Mouse (Mus musculus) myocyte (in vitro differentiated cells): ENCODE data around the gene Ssr4. TPM values are rescaled to one million over a fixed set of nuclear protein-coding genes. Genes with fewer than 3 reads are reported as not detected.

Experiments used
- H3K27me3 ChIP-seq: one replicate; pipeline ENCODE4 v1.6.1; 2011; ENCODE audit not compliant: control insufficient read depth, insufficient read depth, insufficient read length
- H3K36me3 ChIP-seq: one replicate; pipeline ENCODE4 v1.6.1; 2011; ENCODE audit not compliant: control insufficient read depth, insufficient read depth
- H3K4me2 ChIP-seq: one replicate; pipeline ENCODE4 v1.6.1; 2011; ENCODE audit warnings: low read depth, control low read depth
- H3K4me3 ChIP-seq: one replicate; pipeline ENCODE4 v1.5.1; 2011; ENCODE audit warnings: mild to moderate bottlenecking, control low read depth, moderate library complexity
- H3K79me2 ChIP-seq: one replicate; pipeline ENCODE4 v1.6.1; 2011; ENCODE audit not compliant: control insufficient read depth, insufficient read depth
- H3ac ChIP-seq: one replicate; pipeline ENCODE4 v1.6.1; 2011; ENCODE audit not compliant: control insufficient read depth, insufficient read length
- CEBPB ChIP-seq: IDR thresholded peaks from 2 replicates; pipeline ENCODE4 v1.6.1; 2011; ENCODE audit warnings: mild to moderate bottlenecking, moderate library complexity; ENCODE audit not compliant: poor library complexity, insufficient read depth, severe bottlenecking
- E2F4 ChIP-seq: IDR thresholded peaks from one replicate; pipeline ENCODE4 v1.6.1; 2011; ENCODE audit warnings: mild to moderate bottlenecking, control low read depth, moderate library complexity; ENCODE audit not compliant: insufficient read depth
- MAX ChIP-seq: IDR thresholded peaks from one replicate; pipeline ENCODE4 v1.6.1; 2011; ENCODE audit warnings: low read depth, mild to moderate bottlenecking, control low read depth
- MYOD1 ChIP-seq, 3 experiments: IDR thresholded peaks; one replicate each; pipeline ENCODE4 v1.6.1; 2011; ENCODE audit warnings: control low read depth in 2 of 3, low read depth in 2 of 3, mild to moderate bottlenecking in 2 of 3, moderate library complexity in 1 of 3; ENCODE audit not compliant: insufficient read length in 2 of 3, control insufficient read depth in 1 of 3
- MYOG ChIP-seq, 3 experiments: IDR thresholded peaks; one replicate each; pipeline ENCODE4 v1.6.1; 2011; ENCODE audit warnings: control low read depth in 2 of 3, low read depth in 2 of 3, mild to moderate bottlenecking in 2 of 3; ENCODE audit not compliant: insufficient read length in 2 of 3, control insufficient read depth in 1 of 3, insufficient read depth in 1 of 3
- POLR2A ChIP-seq: IDR thresholded peaks from one replicate; pipeline ENCODE4 v1.6.1; 2011; ENCODE audit warnings: low read depth, mild to moderate bottlenecking, control low read depth, moderate library complexity; ENCODE audit not compliant: insufficient read length
- POLR2AphosphoS2 ChIP-seq: IDR thresholded peaks from one replicate; pipeline ENCODE4 v1.6.1; 2011; ENCODE audit warnings: low read depth, control low read depth; ENCODE audit not compliant: insufficient read length
- REST ChIP-seq: IDR thresholded peaks from one replicate; pipeline ENCODE4 v1.6.1; 2011; ENCODE audit warnings: mild to moderate bottlenecking, control low read depth, moderate library complexity; ENCODE audit not compliant: insufficient read depth, insufficient read length
- SRF ChIP-seq: IDR thresholded peaks from one replicate; pipeline ENCODE4 v1.6.1; 2011; ENCODE audit warnings: low read depth; ENCODE audit not compliant: control insufficient read depth, insufficient read length
- TCF12 ChIP-seq: IDR thresholded peaks from one replicate; pipeline ENCODE4 v1.6.1; 2011; ENCODE audit warnings: mild to moderate bottlenecking, control low read depth; ENCODE audit not compliant: poor library complexity, insufficient read depth, severe bottlenecking
- TCF3 ChIP-seq: IDR thresholded peaks from one replicate; pipeline ENCODE4 v1.6.1; 2011; ENCODE audit warnings: low read depth, control low read depth; ENCODE audit not compliant: insufficient read length
- USF1 ChIP-seq: IDR thresholded peaks from one replicate; pipeline ENCODE4 v1.6.1; 2011; ENCODE audit warnings: low read depth, mild to moderate bottlenecking, control low read depth, moderate library complexity
- polyA plus RNA-seq: library from polyadenylated mRNA; unstranded; fragments of >200 nt; fragmentation: generic; extraction: Trizol; gene quantifications from one replicate; pipeline ENCODE4 v1.2.1, GENCODE M21; 2012; ENCODE audit warnings: missing spikeins

Gene Ssr4
- polyA plus RNA-seq, 1 experiment: 224 TPM

- TF ChIP-seq MYOG (IDR thresholded peaks at IDR 0.05; ENCODE audit: control insufficient read depth in 1 of 3, insufficient read depth in 1 of 3, insufficient read length in 2 of 3, low read depth in 2 of 3) (no peak), E2F4 (no peak), POLR2AphosphoS2 (no peak), TCF3 (no peak), MAX (no peak), CEBPB (no peak), SRF (no peak), TCF12 (no peak), REST (no peak), POLR2A (no peak)
- Histone ChIP-seq H3K4me2 (no peak overlapping the region), H3K27me3 (no peaks in the 10 kb centered on the region), H3K36me3 (no peaks in the 10 kb centered on the region), H3K79me2 (no peaks in the 10 kb centered on the region), H3ac (no peak overlapping the region), H3K4me3 (no peak overlapping the region)
Observed at GRCm38 (mm10) chrX:73748977-73749376, 37.9 kb upstream of the Ssr4 start.

- TF ChIP-seq POLR2A: no peak
- TF ChIP-seq MYOD1 (IDR thresholded peaks at IDR 0.05; ENCODE audit: control insufficient read depth in 1 of 3, insufficient read length in 2 of 3, low read depth in 2 of 3): peak; percentile 48 to 94 (median 83)
- TF ChIP-seq MYOG (IDR thresholded peaks at IDR 0.05; ENCODE audit: control insufficient read depth in 1 of 3, insufficient read depth in 1 of 3, insufficient read length in 2 of 3, low read depth in 2 of 3): peak in 1 of 3 experiments; percentile 47
- H3K4me3 ChIP-seq: no peak within 1 kb of the TSS
- H3K36me3 ChIP-seq: no peaks in the 10 kb centered on the region
- H3ac ChIP-seq: no peak within 1 kb of the TSS
- H3K27me3 ChIP-seq: no peaks in the 10 kb centered on the region
- H3K79me2 ChIP-seq: no peaks in the 10 kb centered on the region
- H3K4me2 ChIP-seq: no peak within 1 kb of the TSS
Observed at GRCm38 (mm10) chrX:73756334-73757140, 30.3 kb upstream of the Ssr4 start, which contains the start of gene Plxnb3. Gene Plxnb3 (plus strand): TSS chrX:73757090.

- TF ChIP-seq MYOG (IDR thresholded peaks at IDR 0.05; ENCODE audit: control insufficient read depth in 1 of 3, insufficient read depth in 1 of 3, insufficient read length in 2 of 3, low read depth in 2 of 3) (no peak), SRF (no peak), TCF3 (no peak), TCF12 (no peak), MYOD1 (IDR thresholded peaks at IDR 0.05; ENCODE audit: control insufficient read depth in 1 of 3, insufficient read length in 2 of 3, low read depth in 2 of 3) (no peak), E2F4 (no peak), USF1 (no peak), REST (no peak)
- Histone ChIP-seq H3K79me2 (no peaks in the 10 kb centered on the region), H3ac (no peak overlapping the region)
Observed at GRCm38 (mm10) chrX:73758611-73759290, 28.1 kb upstream of the Ssr4 start.

GRCm38 (mm10) chrX:73765311-73765710 lies 21.5 kb upstream of the Ssr4 start:
- Histone ChIP-seq H3K4me2 (no peak overlapping the region), H3K36me3 (no peaks in the 10 kb centered on the region), H3K79me2 (no peaks in the 10 kb centered on the region), H3K4me3 (no peak overlapping the region), H3ac (no peak overlapping the region), H3K27me3 (no peaks in the 10 kb centered on the region)
- TF ChIP-seq POLR2A (no peak), TCF12 (no peak), REST (no peak), CEBPB (no peak), TCF3 (no peak), USF1 (no peak), SRF (no peak), MYOD1 (IDR thresholded peaks at IDR 0.05; ENCODE audit: control insufficient read depth in 1 of 3, insufficient read length in 2 of 3, low read depth in 2 of 3) (no peak), MYOG (IDR thresholded peaks at IDR 0.05; ENCODE audit: control insufficient read depth in 1 of 3, insufficient read depth in 1 of 3, insufficient read length in 2 of 3, low read depth in 2 of 3) (no peak), POLR2AphosphoS2 (no peak), MAX (no peak), E2F4 (no peak)

More at GRCm38 (mm10) chrX:73758611-73759290, 28.1 kb upstream of the Ssr4 start:
- Histone ChIP-seq H3K27me3 (no peaks in the 10 kb centered on the region), H3K4me2 (no peak overlapping the region), H3K36me3 (no peaks in the 10 kb centered on the region), H3K4me3 (no peak overlapping the region)

GRCm38 (mm10) chrX:73767267-73767666 lies 19.6 kb upstream of the Ssr4 start:
- Histone ChIP-seq H3K36me3 (no peaks in the 10 kb centered on the region), H3K27me3 (no peaks in the 10 kb centered on the region), H3K4me2 (no peak overlapping the region), H3K79me2 (no peaks in the 10 kb centered on the region), H3K4me3 (no peak overlapping the region), H3ac (no peak overlapping the region)
- TF ChIP-seq POLR2A: no peak
- TF ChIP-seq TCF3: no peak
- no peak for TF ChIP-seq USF1
- TF ChIP-seq MYOG (IDR thresholded peaks at IDR 0.05; ENCODE audit: control insufficient read depth in 1 of 3, insufficient read depth in 1 of 3, insufficient read length in 2 of 3, low read depth in 2 of 3): no peak
- no peak for TF ChIP-seq MYOD1 (IDR thresholded peaks at IDR 0.05; ENCODE audit: control insufficient read depth in 1 of 3, insufficient read length in 2 of 3, low read depth in 2 of 3)
- TF ChIP-seq E2F4: no peak
- TF ChIP-seq REST: no peak
- no peak for TF ChIP-seq MAX
- no peak for TF ChIP-seq POLR2AphosphoS2
- no peak for TF ChIP-seq SRF
- no peak for TF ChIP-seq TCF12
- no peak for TF ChIP-seq CEBPB
